Mouse (Mus musculus) ES-Bruce4 (cell line): ENCODE data around the gene A730061H03Rik. TPM values are rescaled to one million over a fixed set of nuclear protein-coding genes. Genes with fewer than 3 reads are reported as not detected.

ENCODE experiments used
- H3K27ac ChIP-seq: 2 replicates; pipeline ENCODE4 v1.5.1; 2012; ENCODE audit warnings: low read length, inconsistent platforms; ENCODE audit not compliant: insufficient read depth
- H3K27me3 ChIP-seq: 2 replicates; pipeline ENCODE4 v1.6.1; 2012; ENCODE audit warnings: mild to moderate bottlenecking, low read length, inconsistent platforms; ENCODE audit not compliant: control insufficient read depth, poor library complexity, insufficient read depth, severe bottlenecking
- H3K36me3 ChIP-seq: 2 replicates; pipeline ENCODE4 v1.6.1; 2012; ENCODE audit warnings: inconsistent platforms, mild to moderate bottlenecking, low read length, moderate library complexity; ENCODE audit not compliant: control insufficient read depth, poor library complexity, insufficient read depth, severe bottlenecking
- H3K4me1 ChIP-seq: one replicate; pipeline ENCODE4 v1.8.1; 2011; ENCODE audit warnings: low read length; ENCODE audit not compliant: control insufficient read depth, insufficient read depth
- H3K4me3 ChIP-seq: 2 replicates; pipeline ENCODE4 v1.5.1; 2011; ENCODE audit warnings: low read depth, mild to moderate bottlenecking, low read length
- H3K9ac ChIP-seq: 2 replicates; pipeline ENCODE4 v1.6.1; 2012; ENCODE audit warnings: low read depth, mild to moderate bottlenecking, inconsistent platforms; ENCODE audit not compliant: poor library complexity, severe bottlenecking
- H3K9me3 ChIP-seq: replicated peaks from 2 replicates; pipeline ENCODE4 v1.6.1; 2012; ENCODE audit warnings: mild to moderate bottlenecking, low read length, inconsistent platforms; ENCODE audit not compliant: control insufficient read depth, poor library complexity, insufficient read depth, severe bottlenecking
- CTCF ChIP-seq: IDR thresholded peaks from one replicate; pipeline ENCODE4 v1.8.1; 2011; ENCODE audit warnings: low read depth, low read length
- EP300 ChIP-seq: IDR thresholded peaks from 2 replicates; pipeline ENCODE4 v1.6.1; 2011; ENCODE audit warnings: low read depth, low read length; ENCODE audit not compliant: insufficient read depth
- POLR2A ChIP-seq: IDR thresholded peaks from one replicate; pipeline ENCODE4 v1.8.1; 2011; ENCODE audit warnings: low read length; ENCODE audit not compliant: insufficient read depth
- polyA plus RNA-seq: library from polyadenylated mRNA; stranded (reverse); fragments of >200 nt; gene quantifications from 2 replicates; pipeline ENCODE4 v1.2.4, GENCODE M21; 2011; ENCODE audit warnings: low read depth; ENCODE audit not compliant: missing spikeins, insufficient read depth, insufficient read length

The A730061H03Rik gene
- polyA plus RNA-seq, 1 experiment = not detected

- no peak overlapping the region for H3K4me3 ChIP-seq
- H3K27ac ChIP-seq = no peak overlapping the region
- H3K4me1 ChIP-seq = peaks cover 1% of the 10 kb centered on the region
- H3K36me3 ChIP-seq = peaks cover 27% of the 10 kb centered on the region
- H3K27me3 ChIP-seq = no peaks in the 10 kb centered on the region
- H3K9ac ChIP-seq = no peak overlapping the region
- TF ChIP-seq EP300 (peak; percentile 84), POLR2A (no peak)
- H3K9me3 ChIP-seq = no peaks in the 10 kb centered on the region
Measured at GRCm38 (mm10) chr14:55551347-55551746, 8.9 kb downstream of the A730061H03Rik start.

DNA sequence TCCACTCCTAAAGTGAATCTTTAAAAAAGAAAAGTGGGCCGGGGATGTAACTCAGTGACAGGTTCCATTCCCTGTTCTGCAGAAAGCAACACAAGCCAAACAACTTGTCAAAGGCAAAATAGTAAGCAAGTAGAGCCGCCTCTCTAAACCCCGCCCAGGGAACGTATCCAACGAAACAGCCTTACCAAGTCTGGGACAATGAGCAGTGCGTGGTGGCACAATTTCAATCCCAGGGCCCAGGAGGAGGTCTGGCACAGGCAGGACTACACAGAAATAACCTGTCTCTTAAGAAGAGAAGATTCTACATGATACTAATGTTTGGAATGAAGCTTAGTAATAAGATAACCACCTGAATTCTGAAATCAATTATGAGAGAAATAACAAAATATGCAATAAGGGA, 10.0 kb downstream of the A730061H03Rik start:
- H3K9ac ChIP-seq = no peak overlapping the region
- H3K27ac ChIP-seq = no peak overlapping the region
- H3K36me3 ChIP-seq = peaks cover 36% of the 10 kb centered on the region
- no peak overlapping the region for H3K4me3 ChIP-seq
- H3K9me3 ChIP-seq = no peaks in the 10 kb centered on the region
- no peaks in the 10 kb centered on the region for H3K27me3 ChIP-seq
- TF ChIP-seq CTCF (no peak), POLR2A (no peak), EP300 (no peak)
- peaks cover 1% of the 10 kb centered on the region for H3K4me1 ChIP-seq

DNA sequence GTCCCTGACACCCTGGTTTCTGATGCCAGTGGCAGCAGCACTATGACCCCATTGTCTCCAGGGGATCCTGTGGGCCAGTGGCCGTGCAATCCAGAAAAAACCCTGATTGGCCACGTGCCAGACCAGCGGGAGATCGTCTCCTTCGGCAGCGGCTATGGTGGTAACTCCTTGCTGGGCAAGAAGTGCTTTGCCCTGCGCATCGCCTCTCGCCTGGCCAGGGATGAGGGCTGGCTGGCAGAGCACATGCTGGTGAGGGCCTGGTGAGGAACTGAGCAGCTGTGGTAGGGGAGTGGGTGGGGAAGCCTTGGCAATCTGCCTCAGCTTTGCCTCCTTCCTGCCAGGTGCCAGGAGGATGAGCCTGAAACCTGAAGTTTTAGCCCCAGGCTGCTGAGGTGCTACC, 15.9 kb downstream of the A730061H03Rik start:
- Histone ChIP-seq H3K4me1 (peaks cover 2% of the 10 kb centered on the region), H3K9me3 (no peaks in the 10 kb centered on the region), H3K4me3 (no peak overlapping the region), H3K27ac (no peak overlapping the region), H3K27me3 (no peaks in the 10 kb centered on the region), H3K36me3 (peaks cover 49% of the 10 kb centered on the region), H3K9ac (no peak overlapping the region)
- no peak for TF ChIP-seq EP300
- TF ChIP-seq POLR2A = no peak
- no peak for TF ChIP-seq CTCF

DNA sequence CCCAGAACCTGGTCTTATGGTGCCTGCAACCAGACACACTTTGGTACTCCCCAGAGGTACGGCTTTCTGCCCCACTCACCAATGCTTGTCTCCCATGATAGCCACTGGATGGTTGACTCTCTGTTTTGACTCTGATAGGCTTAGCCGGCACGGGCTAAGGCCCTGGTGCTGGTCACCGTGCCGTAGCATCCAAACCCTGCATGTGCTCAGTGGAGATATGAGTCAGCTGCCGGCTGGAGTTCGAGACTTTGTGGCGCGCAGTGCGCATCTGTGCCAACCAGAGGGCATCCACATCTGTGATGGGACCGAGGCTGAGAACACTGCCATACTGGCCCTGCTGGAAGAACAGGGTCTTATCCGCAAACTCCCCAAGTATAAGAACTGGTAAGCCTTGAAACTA, 17.9 kb downstream of the A730061H03Rik start:
- Histone ChIP-seq H3K27ac (no peak overlapping the region), H3K4me3 (no peak overlapping the region), H3K9me3 (no peaks in the 10 kb centered on the region), H3K36me3 (peaks cover 30% of the 10 kb centered on the region), H3K4me1 (peaks cover 2% of the 10 kb centered on the region), H3K27me3 (no peaks in the 10 kb centered on the region), H3K9ac (no peak overlapping the region)
- no peak for TF ChIP-seq CTCF
- TF ChIP-seq POLR2A = no peak
- no peak for TF ChIP-seq EP300

- no peak for TF ChIP-seq CTCF
- TF ChIP-seq EP300 = no peak
- TF ChIP-seq POLR2A = no peak
- Histone ChIP-seq H3K27me3 (no peaks in the 10 kb centered on the region), H3K9me3 (no peaks in the 10 kb centered on the region), H3K27ac (peak overlapping the region; percentile 5; the same call in 1 of the 2 replicates), H3K4me1 (peaks cover 2% of the 10 kb centered on the region), H3K9ac (peak overlapping the region; percentile 92), H3K4me3 (peak overlapping the region; percentile 89), H3K36me3 (peaks cover 22% of the 10 kb centered on the region)
Measured at GRCm38 (mm10) chr14:55540787-55541321, 19.4 kb downstream of the A730061H03Rik start.

- Histone ChIP-seq H3K27me3 (no peaks in the 10 kb centered on the region), H3K27ac (peak within 1 kb of the TSS; percentile 71), H3K4me3 (peak within 1 kb of the TSS; percentile 89), H3K9me3 (no peaks in the 10 kb centered on the region), H3K4me1 (peaks cover 2% of the 10 kb centered on the region), H3K36me3 (peaks cover 18% of the 10 kb centered on the region), H3K9ac (peak within 1 kb of the TSS; percentile 92)
- TF ChIP-seq POLR2A = peak; percentile 74
- TF ChIP-seq EP300 = no peak
Measured at GRCm38 (mm10) chr14:55540067-55540786, 20.0 kb downstream of the A730061H03Rik start, which contains the start of gene Pck2. Pck2 (plus strand) TSS chr14:55540266.
